Mouse (Mus musculus) midbrain, embryonic 16.5 days (tissue): ENCODE results near the gene Anpep. TPM values are rescaled to one million over a fixed set of nuclear protein-coding genes. Genes with fewer than 3 reads are reported as not detected.

Experiments
- ATAC-seq: fragments of 200-750 bp; cut with Nextera tagmentation; 2 replicates; pipeline ENCODE4 v1.8.0; 2017; ENCODE audit warnings: moderate TSS enrichment
- H3K27ac ChIP-seq: fragments of 300-500 bp; sonication (generic); 2 replicates; pipeline ENCODE4 v1.5.1; 2014; ENCODE audit warnings: mild to moderate bottlenecking, low read length, mixed read lengths
- H3K27me3 ChIP-seq: fragments of 300-500 bp; sonication (generic); 2 replicates; pipeline ENCODE4 v1.6.1; 2014; ENCODE audit warnings: low read depth, low read length, mixed read lengths; ENCODE audit not compliant: control insufficient read depth, insufficient read depth
- H3K36me3 ChIP-seq: fragments of 300-500 bp; sonication (generic); 2 replicates; pipeline ENCODE4 v1.6.1; 2014; ENCODE audit warnings: mild to moderate bottlenecking, low read length, moderate library complexity, mixed read lengths; ENCODE audit not compliant: control insufficient read depth, insufficient read depth
- H3K4me1 ChIP-seq: fragments of 300-500 bp; sonication (generic); 2 replicates; pipeline ENCODE4 v1.6.1; 2014; ENCODE audit warnings: mild to moderate bottlenecking, low read length, mixed read lengths; ENCODE audit not compliant: control insufficient read depth, insufficient read depth
- H3K4me2 ChIP-seq: fragments of 300-500 bp; sonication (generic); 2 replicates; pipeline ENCODE4 v1.6.1; 2014; ENCODE audit warnings: mild to moderate bottlenecking, low read length, mixed read lengths
- H3K4me3 ChIP-seq: fragments of 300-500 bp; sonication (generic); 2 replicates; pipeline ENCODE4 v1.5.1; 2014; ENCODE audit warnings: low read depth, mild to moderate bottlenecking, low read length, moderate library complexity, mixed read lengths
- H3K9ac ChIP-seq: fragments of 300-500 bp; sonication (generic); 2 replicates; pipeline ENCODE4 v1.6.1; 2014; ENCODE audit warnings: low read depth, low read length, mixed read lengths
- H3K9me3 ChIP-seq: fragments of 300-500 bp; sonication (generic); replicated peaks from 2 replicates; pipeline ENCODE4 v1.6.1; 2014; ENCODE audit warnings: mild to moderate bottlenecking, low read length, mixed read lengths; ENCODE audit not compliant: control insufficient read depth, poor library complexity, severe bottlenecking
- WGBS: fragments of 180-500 bp; shearing (Covaris S2); extraction: QIAGEN DNeasy Blood & Tissue Kit; methylation state at CpG from one replicate; pipeline ENCODE4 v1.1.7; 2014; 5-methylcytosine and 5-hydroxymethylcytosine counted together
- polyA plus RNA-seq: library from polyadenylated mRNA; unstranded; fragments of >200 nt; fragmentation: Nextera tagmentation; extraction: Ambion mirVana; gene quantifications from 2 replicates; pipeline ENCODE4 v1.2.1, GENCODE M21; 2015

Gene Anpep
- polyA plus RNA-seq, 1 experiment from 2014 or later: 3.2 TPM

DNA sequence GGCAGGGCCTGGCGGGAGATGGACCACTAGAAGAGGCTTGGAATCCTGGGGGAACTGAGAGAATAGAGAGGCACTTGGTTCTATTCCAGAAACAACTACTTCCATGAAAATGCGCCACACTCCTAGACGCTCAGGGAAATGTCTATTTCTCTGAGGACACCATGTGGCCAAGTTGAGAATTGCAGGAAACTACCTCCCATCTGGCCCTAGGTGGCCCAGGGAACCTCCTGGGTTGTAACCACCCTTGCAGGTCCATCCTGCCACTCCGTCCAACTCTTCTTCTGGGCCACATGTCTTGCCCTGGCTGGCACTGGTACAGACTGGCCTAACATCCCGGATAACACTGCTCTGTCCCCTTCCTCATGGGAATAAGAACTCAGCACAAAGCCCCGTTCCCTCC, 74.6 kb downstream of the Anpep start:
- no peak overlapping the region for H3K27ac ChIP-seq
- no peaks in the 10 kb centered on the region for H3K9me3 ChIP-seq
- peak; percentile 62; the same call in 1 of the 2 replicates for ATAC-seq
- 18% methylated on average over 6 of the region's 6 CpGs for WGBS
- no peak overlapping the region for H3K4me3 ChIP-seq
- no peak overlapping the region for H3K9ac ChIP-seq
- peaks cover 5% of the 10 kb centered on the region for H3K27me3 ChIP-seq
- no peaks in the 10 kb centered on the region for H3K4me1 ChIP-seq
- H3K4me2 ChIP-seq: no peak overlapping the region
- H3K36me3 ChIP-seq: no peaks in the 10 kb centered on the region

DNA sequence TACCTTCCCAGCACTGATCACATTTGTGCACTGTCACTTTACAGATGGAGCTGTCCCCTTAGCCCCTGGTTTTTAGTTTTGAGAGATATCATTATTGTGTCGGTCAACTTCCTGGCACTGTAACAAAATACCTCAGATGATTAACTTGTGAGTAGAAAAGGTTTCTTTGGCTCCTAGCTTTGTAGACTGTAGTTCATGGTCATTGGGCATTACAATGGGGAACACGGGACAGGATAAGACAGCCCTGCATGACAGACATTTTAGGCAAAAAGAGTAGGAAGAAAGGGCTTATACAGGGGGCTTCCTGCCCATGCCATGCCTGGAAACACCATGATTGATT, 78.4 kb downstream of the Anpep start:
- 79% methylated on average over 2 of the region's 2 CpGs for WGBS
- Histone ChIP-seq H3K9ac (no peak overlapping the region), H3K27me3 (no peaks in the 10 kb centered on the region), H3K4me2 (no peak overlapping the region), H3K4me1 (no peaks in the 10 kb centered on the region), H3K36me3 (no peaks in the 10 kb centered on the region), H3K9me3 (no peaks in the 10 kb centered on the region), H3K27ac (no peak overlapping the region), H3K4me3 (no peak overlapping the region)
- ATAC-seq: no peak

DNA sequence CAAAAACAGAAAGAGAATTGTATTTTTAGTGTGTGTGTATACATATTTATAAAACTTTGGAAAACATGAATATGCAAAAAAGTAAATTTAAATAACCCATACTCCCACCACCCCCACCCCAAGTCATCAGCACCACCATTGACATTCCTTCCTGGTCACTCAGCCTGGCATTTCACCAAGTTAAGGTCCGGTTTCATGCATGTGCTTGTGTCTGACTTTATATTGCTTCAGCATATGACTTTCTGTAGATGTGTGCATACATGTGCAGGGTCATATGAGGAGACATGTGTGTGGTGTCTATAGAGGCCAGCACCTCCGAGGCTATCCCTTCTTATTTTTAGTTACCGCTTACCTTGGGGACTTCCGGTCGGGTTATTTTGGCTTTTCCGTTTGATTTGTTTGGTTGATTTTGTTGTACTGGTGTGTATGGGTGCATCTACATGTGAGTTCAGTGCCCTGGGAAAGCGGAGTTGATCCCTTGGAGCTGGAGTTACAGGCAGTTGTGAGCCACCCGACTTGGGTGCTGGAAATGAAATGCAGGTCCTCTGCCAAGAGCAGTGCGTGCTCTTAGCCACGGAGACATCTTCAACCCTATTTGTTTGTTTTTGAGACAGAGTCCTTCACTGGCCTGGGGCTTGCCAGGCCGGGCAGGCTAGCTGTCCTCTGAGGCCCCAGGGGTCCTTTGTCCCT, 78.9 kb downstream of the Anpep start:
- 79% methylated on average over 11 of the region's 11 CpGs for WGBS
- H3K4me2 ChIP-seq: no peak overlapping the region
- H3K36me3 ChIP-seq: no peaks in the 10 kb centered on the region
- no peaks in the 10 kb centered on the region for H3K4me1 ChIP-seq
- no peak for ATAC-seq
- H3K27me3 ChIP-seq: no peaks in the 10 kb centered on the region
- no peak overlapping the region for H3K9ac ChIP-seq
- no peak overlapping the region for H3K27ac ChIP-seq
- H3K4me3 ChIP-seq: no peak overlapping the region
- H3K9me3 ChIP-seq: no peaks in the 10 kb centered on the region

DNA sequence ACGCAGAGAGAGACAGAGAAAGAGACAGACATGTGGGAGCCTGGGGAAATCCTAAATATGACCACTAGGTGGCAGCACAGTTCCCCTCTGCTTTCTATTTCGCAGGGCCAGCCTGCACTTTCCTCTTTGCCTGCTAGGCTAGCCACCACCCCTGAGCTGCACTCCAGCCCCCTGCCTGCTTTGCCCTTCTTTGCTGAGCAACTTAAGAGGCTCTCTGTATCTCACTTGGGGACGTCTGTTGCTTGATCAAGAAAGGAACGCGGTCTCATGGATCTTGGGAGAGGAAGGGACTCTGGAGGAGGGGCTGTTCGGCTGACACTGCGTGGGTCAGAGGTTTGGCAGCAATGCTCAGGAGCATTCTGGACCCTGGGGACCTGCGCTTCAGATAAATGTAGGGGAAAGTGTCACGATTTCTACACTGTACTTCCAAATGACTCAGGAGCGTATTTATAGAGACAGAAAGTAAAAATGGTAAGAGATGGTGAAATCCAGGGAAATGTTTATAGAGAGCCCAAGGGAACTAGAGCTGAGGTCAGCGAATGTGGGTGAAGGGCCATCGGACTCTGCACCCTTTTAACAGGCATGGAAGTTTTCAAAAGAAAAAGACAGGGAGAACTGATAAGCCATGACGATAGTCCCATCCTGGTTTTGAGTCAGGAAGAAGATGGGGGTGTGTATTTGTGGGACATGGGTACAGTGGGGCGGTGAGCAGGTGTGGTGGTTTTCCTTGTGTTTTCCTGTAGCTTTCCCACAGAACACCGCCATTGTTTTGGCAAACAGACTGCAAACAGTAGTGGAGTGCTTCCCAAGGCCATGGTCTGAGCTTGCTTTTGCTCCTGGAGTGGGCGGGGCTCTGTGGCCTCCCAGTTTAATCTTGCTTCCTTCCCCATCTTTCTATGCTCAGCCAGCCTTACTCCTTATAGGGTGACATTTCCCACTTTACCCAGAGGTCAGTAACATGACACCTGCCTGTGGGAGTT, 79.9 kb downstream of the Anpep start:
- Histone ChIP-seq H3K9ac (no peak overlapping the region), H3K4me3 (no peak overlapping the region), H3K9me3 (no peaks in the 10 kb centered on the region), H3K27me3 (no peaks in the 10 kb centered on the region), H3K36me3 (no peaks in the 10 kb centered on the region), H3K4me2 (peak overlapping the region; percentile 47), H3K4me1 (no peaks in the 10 kb centered on the region), H3K27ac (no peak overlapping the region)
- WGBS: 30% methylated on average over 16 of the region's 16 CpGs
- ATAC-seq: peak; percentile 39; the same call in 1 of the 2 replicates

Other genes with a start within 250 kb of the Anpep start
- 2.3 and 4.3 TPM in 2 replicates for gene Rhcg, start 243.4 kb downstream of the Anpep start, polyA plus RNA-seq
- gene Ticrr, start 200.9 kb downstream of the Anpep start, polyA plus RNA-seq: 0.87 and 0.92 TPM in 2 replicates
- gene Kif7, start 145.3 kb downstream of the Anpep start, polyA plus RNA-seq: 1.3 and 1.9 TPM in 2 replicates
- 0.22 and 0.24 TPM in 2 replicates for gene Plin1, start 128.2 kb downstream of the Anpep start, polyA plus RNA-seq
- 12.7 and 13.9 TPM in 2 replicates for gene Pex11a, start 117.9 kb downstream of the Anpep start, polyA plus RNA-seq
- 0.33 and 0.50 TPM in 2 replicates for gene Wdr93, start 117.9 kb downstream of the Anpep start, polyA plus RNA-seq
- 0.16 and 0.29 TPM in 2 replicates for gene Mesp1, start 67.3 kb downstream of the Anpep start, polyA plus RNA-seq
- gene Mesp2, start 50.3 kb downstream of the Anpep start, polyA plus RNA-seq: 0.97 and 1.4 TPM in 2 replicates
- 49.7 and 54.6 TPM in 2 replicates for gene Ap3s2, start 59.6 kb upstream of the Anpep start, polyA plus RNA-seq
- 17.6 and 21.2 TPM in 2 replicates for gene Arpin, start 74.3 kb upstream of the Anpep start, polyA plus RNA-seq
- gene Zfp710, start 163.8 kb upstream of the Anpep start, polyA plus RNA-seq: 15.0 and 15.8 TPM in 2 replicates